Mouse (Mus musculus) embryo, embryonic 10.5 days (tissue): Measurements from ENCODE around the gene Gucy1b2.

Experiments
- DNase-seq: peaks from one replicate; pipeline ENCODE4 v3.0.0-alpha.2; 2015; ENCODE audit warnings: low spot score

Gucy1b2 gene

DNA sequence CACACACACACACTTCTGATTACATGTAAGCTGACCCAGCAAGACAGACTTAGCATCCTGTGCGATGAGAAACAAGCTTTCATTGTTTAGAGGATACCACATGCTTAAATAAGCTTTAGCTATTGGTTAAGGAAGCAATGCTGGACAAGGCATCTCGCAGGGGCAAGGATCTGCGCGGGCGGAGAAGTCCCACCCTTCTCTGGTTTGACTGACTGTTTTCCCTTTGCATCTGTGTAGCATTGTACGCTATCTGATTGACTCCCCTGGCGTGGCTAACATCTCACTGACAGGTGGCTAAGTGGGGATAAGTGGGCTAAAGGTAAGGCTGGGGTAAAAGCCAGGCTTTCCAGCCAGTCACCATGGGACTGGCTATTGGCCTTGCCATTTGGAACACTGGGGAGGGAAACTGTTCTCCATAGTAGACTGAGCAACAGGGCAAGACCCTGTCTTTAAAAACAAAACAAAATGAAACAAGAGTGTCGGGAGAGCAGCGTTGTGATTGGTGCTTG, at the start of gene Gucy1b2:
Gene Gucy1b2, minus strand, starts transcription at position 51 of the 509 bp plus-strand sequence.
- DNase-seq, result no peak

DNA sequence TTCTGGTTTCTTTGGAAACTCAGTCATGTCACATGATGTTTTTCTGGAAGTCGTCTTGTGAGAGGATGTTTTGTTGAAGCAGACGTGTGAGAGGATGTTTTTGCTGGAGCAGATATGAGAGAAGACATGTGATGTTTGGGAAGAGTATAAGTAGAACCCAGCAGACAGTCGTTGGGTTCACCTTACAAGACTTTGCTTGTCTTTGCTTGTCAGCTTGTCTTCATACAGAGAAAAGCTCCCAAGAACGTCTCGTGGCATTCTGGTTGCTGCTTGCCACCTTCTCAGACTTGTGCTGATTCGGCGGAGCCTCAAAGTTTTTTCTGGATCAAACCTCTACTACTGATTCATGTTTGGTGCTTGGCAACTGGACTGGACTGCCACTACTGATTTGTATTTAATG, 41.3 kb upstream of the Gucy1b2 start:
- DNase-seq, result no peak

DNA sequence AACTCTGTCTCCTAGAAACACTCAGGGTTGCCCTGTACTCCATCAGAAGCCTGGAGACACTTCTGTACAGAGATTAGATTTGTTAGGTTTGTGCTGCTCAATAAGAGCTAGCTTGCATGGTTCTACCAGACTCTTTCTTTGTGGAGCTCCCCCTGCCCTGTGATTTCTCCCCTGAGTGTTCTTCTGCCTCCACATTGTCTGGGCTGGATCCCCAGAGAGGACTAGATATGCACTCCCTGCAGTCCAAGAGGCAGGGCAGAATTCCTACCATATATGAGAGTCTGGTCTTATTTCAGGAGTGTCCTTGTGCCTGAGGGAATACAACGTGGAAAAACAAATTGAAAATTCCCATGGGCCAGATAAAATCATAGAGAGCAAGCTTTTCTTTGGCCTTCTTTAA, 40.4 kb upstream of the Gucy1b2 start:
- no peak for DNase-seq

DNA sequence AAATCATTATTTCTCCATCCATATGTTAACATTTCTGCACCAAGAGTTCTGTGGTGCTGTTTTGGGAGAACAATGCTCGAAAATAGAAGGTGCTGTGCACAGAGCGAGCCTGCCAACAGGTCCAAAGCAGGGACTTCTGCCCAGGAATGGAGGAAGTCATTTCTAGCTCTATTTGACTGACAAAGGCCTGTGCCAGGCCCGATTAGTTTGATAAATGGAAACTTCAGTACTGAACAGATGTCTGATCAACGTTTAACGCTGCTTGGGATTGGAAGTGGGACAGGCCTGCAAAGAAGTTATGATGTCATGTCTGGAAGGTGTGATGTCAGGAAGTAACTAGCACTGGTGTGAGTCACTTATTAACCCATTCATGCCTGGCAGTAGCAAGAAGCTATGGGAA, 37.4 kb upstream of the Gucy1b2 start:
- no peak for DNase-seq

DNA sequence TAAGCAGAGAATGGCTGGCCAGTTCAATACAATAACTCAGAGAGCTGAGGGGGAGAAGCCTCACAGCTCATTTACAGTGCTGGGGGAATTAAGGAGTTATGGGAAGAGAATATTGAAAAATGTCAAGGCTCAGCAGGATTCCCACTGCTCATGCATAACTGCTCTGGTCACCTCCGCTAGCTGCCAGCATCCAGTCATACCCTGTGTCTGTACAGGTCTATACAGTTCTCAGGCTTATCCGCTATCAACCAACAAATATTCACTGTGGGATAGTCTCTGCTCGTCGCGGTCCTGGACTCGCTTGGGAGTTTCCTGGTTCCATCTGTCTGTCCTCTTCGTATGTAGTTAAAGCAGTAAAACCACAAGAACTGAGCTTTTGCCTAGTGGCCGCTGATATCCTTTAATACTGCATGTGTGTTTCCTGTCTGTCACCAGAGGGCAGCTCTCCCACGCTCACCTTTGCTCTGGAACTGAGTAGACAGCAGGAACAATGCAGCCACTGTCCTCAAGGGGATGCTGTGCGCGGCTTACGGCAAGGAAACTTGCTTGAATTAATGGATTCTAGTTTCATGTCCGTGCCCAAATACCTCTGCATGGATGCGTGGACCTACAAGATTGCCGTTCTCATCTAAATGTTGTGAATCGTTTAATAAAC, 36.2 kb upstream of the Gucy1b2 start:
- peak; percentile 89 for DNase-seq

DNA sequence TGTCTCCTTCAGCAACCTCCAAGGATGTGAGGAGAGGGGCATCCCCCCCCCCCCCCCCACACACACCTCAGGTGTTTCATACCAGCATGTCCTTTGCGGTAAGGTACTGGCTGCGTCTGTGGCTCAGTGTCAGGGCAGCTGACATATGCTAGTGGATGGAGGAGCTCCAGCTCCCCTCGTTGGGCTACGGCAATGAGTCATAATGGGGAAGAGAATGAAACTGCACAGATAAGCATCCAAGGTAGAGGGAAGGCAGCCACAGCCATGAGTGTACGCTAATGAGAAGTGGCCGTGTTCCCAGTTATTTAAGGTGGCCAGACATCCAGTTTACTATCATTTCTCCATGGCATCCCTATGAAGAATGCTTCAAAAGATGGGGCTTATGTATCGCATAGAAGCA, 32.2 kb upstream of the Gucy1b2 start:
- no peak for DNase-seq

DNA sequence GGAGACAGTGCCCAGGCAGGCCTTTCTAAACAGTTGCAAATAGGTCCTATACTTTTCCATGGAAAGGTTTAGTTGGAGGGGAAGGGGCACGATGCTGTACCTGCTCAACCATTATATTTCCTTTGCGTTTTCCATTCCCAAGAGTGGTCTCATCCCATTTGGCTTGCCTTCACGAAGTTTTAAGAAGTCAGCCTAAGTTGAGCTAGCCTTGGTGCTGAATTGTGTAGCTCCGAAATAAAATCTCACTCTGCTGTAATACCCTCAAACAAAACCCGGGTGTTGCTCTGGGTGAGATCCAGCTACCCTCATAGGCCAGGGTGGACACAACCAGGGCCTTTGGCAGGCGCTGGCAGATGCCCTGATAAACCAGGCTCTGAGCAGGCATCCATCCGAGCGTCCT, 25.3 kb upstream of the Gucy1b2 start:
- DNase-seq, result peak; percentile 58

DNA sequence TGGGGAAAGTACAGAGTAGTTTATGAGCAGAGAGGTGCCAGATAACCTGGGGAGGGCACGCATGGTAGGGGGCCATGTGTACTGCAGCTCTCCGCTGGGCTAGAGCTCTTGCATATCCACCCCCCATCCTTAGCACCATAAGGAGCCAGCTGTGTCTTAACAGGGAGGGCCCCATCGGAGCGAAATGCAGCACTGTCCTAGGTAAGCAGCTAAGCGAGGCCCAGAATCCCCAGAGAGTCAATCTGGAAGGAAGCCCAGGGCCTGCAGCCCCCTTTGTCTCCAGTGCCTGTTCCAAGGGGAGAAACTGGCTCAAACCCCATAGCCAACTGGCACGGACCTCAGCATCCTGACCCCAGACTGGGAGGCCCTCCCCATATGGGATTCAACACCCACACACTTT, 23.3 kb upstream of the Gucy1b2 start:
- DNase-seq, result no peak

DNA sequence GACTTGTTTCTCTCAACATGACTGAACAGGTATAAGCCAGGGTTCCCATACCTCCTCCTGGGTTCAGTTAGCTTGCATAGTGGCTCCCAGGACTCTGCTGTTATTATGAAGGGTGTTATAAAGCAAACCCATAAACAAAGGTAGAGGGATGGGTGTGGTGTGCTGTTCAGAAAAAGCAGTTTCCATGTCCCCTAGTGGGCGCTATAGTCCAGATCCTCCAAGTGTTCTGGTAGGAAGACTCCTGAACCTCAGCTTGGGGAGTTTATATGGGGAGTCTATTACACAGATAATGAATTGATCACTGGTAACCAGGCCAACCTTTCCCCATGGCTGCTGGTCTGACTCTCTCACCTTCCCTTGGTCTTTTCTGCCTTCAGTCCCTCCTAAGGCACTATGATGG, 18.4 kb upstream of the Gucy1b2 start:
- no peak for DNase-seq

DNA sequence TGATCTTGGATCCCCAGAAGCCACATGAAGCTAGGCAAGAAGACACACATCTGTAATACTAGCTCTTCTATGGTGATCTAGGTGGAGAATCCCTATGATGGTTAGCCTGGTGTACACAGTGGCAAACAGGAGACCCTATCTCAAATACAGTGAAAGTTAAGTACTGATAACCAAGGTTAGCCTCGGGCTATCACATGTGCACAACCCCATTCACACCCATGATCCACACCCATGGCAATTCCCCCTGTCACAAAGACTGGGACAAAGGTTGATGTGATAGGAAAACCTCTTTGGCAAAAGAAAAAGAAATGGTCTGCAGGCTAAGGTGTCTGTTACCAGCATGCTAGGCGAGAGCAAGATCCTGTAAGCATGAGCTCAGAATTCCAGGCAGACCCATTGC, 16.0 kb upstream of the Gucy1b2 start:
- no peak for DNase-seq

DNA sequence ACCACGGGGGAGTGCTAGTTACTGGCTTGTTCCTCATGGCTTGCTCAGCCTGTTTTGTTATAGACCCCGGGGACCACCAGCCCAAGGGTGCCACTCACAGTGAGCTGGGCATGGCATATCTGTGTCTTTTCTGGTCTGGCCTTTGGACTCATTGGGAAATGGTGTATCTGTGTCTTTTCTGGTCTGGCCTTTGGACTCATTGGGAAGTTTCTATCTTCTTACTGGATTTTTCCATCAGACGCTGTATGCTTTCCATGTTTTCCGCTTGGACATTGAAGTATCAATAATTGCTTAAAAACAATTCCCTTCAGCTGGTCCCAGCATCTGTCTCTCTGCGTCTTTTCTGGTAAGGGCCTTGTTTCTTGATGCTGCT, 12.7 kb upstream of the Gucy1b2 start:
- DNase-seq, result no peak

DNA sequence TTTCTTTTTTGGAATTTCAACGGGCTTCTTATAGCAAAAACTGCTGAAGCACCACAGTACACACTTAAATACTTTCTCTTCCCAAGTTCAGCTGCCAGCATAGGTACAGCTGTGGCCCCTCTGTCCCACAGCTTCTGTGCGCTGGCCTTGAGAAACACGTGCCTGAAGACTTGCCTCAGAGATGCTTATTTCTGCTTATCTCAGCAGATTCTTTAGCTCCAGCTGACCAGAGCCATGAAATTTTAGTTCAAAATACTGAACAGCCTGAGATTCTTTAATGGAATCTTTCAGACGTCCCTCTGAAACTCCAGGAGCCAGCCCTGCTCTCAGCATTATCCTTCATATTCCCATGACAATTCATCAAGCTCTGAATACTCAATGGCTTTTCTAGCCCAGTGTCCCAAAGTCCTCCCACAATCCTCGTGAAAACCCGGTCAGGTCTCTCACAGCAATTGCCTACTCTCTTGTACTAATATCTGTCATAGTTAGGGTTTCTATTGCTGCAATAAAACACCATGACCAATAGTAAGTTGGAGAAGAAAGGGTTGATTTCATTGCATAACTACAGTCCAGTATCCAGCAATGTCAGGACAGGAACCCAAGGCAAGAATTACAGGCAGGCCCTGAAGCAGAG, 12.1 kb upstream of the Gucy1b2 start:
- no peak for DNase-seq

DNA sequence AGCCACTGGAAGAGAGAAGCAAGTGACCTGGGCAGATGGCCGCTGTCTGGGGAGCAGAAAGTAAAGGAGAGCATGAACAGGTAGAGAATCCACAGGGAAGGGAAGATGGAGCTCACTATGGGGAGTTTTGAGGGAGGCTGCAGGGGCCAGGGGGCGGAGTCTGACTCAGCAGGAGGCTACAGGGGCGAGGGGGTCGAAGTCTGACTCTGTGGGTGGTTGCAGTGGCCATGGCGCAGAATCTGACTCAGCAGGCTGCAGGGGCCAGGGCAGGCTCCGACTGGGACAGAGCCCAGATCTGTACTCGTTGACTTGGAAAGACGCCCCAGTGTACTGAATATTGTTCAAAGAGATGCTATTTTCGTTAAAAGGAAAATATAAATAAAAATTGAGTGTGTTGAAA, 8.9 kb upstream of the Gucy1b2 start:
- peak; percentile 24 for DNase-seq

DNA sequence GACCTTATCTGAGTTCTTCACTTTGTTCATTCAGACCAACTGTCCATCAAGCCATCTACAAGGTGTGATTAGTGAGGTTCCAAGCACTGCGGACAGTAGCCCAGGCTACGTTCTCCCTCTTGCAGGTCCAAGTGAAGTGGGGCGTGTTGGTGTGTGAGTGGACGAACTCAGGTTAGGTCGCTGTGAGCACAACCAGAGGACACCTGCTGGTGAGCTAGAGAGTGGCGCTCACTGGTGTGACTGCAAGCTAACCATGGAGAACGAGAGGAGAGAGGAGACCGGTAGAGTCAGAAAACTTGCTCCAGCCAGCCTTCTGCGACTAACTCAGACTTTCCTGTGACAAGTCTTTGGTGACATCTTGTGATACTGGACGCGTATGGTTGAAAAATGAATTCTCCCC, 3.5 kb upstream of the Gucy1b2 start:
- peak; percentile 23 for DNase-seq

DNA sequence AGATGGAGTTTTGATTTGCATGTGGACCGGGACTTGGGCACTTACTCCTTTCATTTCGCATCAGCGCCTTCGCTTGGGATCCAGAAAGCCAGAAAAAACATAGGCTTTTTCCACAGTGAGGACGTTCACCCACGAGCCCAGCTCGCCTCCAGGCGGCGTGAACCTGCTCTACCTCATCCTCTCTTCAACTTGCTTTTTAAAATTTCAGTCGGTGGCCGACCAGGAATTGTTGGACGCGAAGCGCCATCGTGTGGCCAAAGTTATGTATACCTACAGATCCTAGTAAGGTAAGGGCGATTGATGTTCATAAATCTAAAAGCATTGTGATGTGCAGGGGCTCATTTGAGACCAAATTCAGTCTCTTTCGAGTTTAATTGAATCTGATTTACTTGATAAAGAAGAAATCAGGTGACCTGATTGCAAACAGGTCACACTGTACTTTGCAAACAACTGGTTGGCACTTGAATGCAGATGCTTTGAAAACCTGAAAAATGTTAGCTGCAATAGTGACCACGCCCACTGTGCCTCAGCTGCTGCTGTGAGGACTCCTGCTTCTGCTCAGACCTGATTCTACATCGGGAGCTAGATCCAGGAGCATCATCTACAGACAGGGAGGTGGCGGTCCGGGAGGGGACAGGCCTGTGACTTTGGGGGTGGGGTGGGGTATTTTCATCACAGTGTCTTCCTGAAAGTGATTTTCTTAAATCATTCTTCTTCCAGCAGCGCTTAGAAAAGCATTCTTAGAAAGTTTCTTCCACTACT, 1.5 kb upstream of the Gucy1b2 start:
- peak; percentile 93 for DNase-seq

DNA sequence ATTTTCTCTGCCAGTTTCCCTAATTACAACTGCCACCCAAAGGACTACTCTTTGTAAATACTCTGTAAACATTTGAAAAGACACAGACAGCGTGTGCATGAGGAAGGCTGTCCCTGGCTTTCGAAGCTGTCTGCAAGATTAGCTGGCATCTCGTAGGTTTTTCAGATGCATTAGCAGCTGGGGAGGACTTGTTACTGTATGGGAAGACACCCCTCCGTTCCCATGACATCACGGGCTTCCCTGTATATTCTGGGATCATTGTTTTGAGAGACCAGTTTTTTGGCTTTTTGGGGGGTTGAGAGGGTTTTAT, 564 bp downstream of the Gucy1b2 start:
- no peak for DNase-seq

DNA sequence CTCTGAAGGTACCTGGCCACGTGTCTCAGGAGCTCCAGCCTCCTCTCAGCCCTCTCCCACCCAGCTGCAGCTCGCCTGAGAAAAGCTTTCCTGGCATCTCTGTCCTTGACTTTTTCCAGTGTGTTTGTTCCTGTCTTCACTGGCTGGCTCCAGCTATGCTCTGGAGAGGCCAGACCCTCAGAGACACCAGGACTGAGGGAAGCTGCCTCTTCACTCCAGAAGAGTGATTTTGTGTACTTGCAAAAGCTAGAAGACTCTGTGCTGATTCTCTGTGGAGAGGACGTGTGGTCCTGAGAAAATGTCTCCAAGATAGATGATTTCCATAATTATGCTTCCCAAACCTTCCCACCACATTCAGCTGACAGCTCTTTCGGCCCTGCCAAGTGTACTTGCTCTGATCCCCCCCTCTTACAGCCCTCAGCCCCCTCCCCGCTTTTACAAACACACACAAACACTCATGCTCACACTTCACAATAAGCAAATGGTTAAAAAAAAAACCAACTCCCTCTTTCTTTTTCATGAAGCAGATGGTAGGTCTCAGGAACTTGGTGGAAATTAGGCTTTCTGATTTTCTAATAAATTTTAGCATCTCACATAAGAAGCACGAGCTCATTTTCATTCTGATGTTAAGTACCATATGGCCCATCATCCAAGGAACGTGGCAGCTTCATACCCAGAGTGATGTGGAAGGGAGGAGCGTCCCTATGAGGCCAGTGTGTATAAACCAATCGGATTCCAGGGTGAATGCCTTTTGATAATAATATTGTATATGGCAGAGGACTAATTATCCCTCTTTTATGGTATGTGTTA, 1.1 kb downstream of the Gucy1b2 start:
- no peak for DNase-seq

DNA sequence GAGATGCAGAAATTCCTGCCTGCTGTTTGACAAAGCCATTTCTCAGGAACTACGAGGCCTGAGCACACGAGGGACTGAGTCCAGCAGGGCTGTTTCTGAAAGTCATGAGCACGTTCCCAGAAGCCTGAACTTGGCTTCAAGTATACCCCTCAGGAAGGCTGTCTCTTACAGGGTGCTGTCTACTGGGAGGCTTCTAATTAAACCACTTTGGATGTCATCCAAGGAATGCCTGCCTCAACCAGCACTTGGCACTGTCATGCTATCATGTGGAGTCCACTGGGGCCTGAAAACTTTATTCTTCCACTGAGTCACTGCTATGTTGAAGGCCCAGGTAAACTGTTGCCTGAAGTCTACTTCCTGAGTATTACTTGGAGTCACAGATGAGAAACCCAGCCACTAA, 2.0 kb downstream of the Gucy1b2 start:
- DNase-seq, result no peak

DNA sequence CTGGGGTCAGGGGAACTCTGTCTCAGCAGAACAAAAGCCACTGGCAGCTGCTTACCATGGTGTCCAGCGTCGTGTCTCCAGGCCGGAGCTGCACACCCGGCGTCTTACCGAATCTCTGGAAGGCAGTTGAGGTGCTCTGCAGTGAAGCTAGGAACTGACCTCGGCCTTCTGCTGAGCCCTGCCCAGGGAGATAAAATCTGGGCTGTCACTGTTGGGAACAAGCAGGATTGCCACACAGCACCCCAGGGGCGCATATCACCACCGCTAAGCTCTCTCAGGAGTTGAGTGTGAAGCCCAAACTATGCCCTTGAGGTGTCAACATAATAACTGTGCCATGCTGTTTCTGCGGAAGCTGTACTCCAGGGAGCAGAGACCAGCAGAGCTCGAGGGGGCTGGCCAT, 2.8 kb downstream of the Gucy1b2 start:
- DNase-seq, result no peak

DNA sequence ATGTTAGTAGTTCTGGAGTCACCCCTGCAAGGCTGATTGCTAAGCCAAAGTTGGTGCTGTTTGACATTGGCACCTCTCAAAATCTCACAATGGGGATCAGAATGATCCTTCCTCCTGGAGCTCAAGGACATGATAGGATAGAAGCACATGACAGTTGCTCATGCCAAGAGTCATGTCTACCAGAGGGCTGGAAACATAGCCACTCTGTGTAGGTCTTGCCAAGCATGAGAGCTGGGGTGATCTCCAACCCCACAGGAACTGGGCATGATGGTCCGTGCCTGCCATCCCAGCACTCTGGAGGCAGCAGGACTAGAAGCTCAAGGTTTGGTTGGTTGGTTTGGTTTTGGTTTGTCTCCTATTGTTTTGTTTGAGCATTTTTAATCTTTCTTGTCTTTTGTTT, 5.4 kb downstream of the Gucy1b2 start:
- no peak for DNase-seq

DNA sequence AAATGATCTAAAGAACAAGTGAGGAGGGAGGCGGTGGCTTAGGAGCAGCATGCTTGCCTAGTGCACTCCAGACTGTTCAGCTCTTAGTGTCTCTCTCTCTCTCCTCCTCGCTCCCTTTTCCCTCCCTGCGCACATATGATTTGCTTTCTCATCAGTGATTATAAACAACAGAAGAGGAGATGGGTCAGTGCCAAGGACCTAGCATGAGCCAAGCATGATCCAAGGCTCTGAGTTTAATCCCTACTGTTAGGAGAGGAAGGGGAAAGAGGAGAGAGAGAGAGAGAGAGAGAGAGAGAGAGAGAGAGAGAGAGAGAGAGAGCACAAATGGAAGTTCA, 8.9 kb downstream of the Gucy1b2 start:
- DNase-seq, result no peak

DNA sequence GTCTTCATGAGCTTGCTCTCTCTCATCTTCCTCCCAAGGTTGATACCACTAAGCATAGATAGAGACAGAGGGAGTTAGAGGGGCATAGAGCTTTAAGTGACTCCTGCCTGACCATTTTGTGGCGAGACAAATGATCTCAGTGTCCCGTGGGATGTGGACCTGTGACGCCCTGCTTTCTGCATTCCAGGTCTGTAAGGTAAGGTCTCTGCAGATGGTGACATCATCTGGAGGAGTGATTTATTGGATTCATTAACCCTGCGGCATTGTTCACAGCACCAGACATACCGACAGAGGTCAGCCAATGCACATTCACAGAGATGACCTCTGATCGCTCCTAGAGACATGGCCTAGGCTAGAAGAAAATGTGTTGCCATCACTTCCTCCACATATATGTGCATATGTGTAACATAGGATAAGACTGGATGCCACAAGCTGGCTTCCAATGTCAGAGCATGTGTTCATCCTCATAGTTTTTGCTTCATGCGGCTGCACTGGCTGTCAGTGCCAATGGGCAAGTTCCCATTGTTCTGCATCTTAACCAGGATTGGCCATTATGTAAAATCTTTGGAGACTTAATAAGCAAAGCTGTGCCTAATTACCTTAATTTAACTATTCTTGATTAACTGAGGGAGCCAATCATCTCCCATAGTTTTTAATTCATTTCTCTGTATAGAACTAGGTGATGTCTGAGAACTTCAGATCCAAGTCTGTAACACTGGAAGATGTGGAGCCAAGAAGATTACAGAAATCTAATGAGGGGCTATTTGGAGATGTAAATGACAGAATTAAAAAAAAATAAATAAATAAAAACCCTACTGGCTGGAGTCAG, 9.5 kb downstream of the Gucy1b2 start:
- DNase-seq, result peak; percentile 45
